Mouse (Mus musculus): Measurements from ENCODE around the gene Zfp992.
"Not testable (repeated sequence)": the region's sequence is repeated elsewhere in the genome, so short reads cannot be mapped to it uniquely, and the experiment has no call there.

Zfp992 gene

DNA sequence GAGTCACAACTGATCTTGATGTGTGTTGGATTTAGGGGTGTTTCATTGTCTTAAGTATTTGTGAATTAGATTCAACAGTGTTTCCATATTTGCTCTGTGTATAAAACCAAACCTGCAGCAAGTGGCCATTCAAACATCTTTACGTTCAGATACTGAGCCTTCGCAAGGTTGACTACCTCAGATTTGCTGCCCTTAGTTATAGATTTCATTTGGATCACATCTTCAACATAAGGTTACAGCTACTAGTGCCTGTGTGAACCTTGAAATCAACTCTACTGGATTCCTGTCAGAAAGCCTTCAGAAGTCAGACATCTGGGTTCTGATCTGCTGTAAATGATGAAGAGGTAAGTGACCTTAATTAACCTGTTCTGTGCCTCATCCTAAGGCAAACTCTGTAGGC lies 27.4 kb downstream of the Zfp992 start:
- DNase-seq = not testable (repeated sequence)

DNA sequence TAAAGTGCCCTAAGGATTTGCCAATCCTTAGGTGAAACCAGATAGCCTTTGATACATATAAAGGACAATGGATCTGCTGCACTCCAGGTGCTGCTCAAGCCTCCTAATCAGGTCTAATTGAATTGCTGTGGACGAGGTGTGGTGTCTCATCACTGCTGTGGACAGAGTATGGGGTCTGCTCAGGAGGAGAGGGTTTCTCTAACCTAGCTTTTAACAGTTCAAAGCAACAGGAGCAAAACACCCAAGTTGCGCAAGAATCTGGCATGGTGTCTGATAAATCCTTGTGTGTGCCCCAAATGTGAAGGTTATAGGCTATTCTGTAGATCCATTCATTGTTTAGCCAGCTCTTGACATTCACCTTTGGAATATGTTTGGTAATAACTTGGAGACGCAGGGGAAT lies 28.1 kb downstream of the Zfp992 start:
- DNase-seq = not testable (repeated sequence)

DNA sequence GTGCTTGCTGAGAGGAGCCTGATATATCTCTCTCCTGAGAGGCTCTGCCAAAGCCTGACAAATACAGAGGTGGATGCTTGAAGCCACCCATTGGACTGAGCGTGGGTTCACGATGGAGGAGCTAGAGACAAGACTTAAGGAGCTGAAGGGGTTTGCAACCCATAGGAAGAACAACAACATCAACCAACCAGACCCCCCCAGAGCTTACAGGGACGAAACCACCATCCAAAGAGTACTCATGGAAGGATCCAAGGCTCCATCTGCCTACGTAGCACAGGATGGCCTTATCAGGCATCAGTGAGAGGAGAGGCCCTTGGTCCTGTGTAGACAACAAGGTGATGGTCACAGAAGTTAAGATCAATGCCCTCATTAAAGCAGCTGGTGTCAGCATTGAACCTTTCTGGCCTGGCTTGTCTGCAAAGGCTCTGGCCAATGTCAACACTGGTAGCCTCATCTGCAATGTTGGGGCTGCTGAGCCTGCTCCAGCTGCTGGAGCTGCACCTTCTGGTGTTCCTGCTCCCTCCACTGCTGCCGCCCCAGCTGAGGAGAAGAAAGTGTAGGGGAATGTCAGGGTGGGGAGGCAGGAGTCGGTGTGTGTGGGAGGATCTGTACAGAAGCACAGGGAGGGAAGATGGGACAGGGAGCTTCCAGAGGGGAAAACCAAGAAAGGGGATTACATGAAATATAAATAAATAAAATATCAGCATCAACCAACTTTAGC lies 31.7 kb downstream of the Zfp992 start:
- not testable (repeated sequence) for DNase-seq

DNA sequence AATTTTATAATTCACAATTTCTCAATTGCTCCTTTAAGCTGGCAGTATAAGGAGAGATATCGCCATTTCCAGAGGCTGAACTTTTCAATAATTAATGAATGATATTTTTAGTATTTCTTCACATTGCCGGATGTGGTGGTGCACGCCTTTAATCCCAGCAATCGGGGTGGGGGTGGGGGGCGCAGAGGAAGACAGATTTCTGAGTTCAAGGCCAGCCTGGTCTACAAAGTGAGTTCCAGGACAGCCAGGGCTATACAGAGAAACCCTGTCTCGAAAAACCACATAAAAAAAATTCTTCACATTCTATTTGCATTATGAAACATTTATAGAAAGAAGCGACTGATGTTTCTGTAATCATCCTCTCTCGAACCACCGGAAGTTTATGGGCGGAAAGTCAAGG lies 33.7 kb downstream of the Zfp992 start:
- not testable (repeated sequence) for DNase-seq

GRCm38 (mm10) chr4:146483571-146484280 lies 34.9 kb downstream of the Zfp992 start:
- not testable (repeated sequence) for DNase-seq

- not testable (repeated sequence) for DNase-seq
These were observed 35.9 kb downstream of the Zfp992 start for GRCm38 (mm10) chr4:146484676-146485075.

DNA sequence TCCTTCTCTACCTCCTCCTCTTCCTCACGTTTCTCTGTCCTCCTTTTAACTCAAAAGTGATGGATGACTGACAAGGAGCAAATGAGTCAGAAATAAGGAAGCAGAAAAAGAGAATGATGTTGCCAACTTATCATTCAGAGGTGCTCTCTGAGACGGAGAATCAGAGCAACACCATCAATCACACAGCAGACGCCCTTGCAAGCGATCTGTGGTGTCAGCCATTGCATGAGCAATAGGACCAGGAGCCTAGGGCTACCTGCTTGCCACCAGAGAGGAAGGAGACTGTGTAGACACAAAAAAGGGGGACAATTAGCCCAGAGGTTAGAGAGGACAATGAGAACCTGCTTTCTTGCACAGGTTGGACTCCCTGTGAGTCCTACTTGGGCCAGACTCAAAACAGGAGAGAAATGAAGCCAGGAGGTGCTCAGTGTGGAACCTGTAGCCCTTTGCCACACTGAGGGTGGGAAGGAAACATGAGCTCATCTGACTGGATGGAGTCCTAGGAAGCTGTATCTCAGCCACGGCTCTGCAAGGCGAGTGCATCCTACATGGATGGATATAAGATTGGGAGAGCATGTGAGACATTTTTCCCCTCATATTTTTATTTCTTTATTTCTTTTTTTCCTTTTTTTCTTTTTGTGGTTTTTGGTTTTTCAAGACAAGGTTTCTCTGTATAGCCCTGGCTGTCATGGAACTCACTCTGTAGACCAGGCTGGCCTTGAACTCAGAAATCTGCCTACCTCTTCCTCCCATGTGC lies 36.5 kb downstream of the Zfp992 start:
- DNase-seq = not testable (repeated sequence)

GRCm38 (mm10) chr4:146486753-146487152 lies 37.9 kb downstream of the Zfp992 start:
- not testable (repeated sequence) for DNase-seq

DNA sequence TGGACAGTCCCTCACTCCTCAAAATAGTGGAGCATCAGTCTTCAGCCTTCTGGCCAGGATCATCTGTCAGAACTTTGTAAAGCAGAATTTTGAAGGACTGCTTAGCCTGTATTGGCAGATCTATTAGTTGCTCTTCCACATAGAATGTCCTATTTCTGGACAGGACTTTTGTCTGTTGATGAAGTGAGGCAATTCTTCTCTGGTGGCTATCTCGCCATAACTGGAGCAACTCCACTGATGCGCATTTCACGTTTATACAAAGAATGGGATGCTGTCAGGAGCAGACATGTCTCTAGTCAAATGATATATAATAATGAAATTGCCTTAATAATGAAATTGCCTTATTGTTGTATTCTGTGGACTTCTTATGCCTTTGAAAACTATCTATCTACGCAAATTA lies 40.4 kb downstream of the Zfp992 start:
- not testable (repeated sequence) for DNase-seq

DNA sequence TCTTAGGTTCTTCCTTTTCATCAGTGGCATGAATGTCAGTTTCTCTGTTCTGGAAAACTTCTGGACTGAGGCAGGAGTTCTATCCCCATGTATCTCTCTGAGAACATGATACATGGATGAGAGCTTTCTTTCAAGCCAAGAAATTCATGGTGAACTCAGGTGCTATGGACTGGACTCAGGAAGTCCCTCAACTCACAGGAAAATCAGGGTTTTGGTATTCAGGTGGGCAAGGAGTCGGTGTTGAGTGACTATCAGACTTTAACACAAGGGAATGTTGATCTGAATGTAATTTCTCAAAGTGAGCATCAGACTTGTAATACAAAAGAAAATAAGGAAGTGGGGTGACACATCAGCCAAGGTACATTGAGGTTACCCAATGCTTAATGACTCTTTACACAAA lies 43.2 kb downstream of the Zfp992 start:
- DNase-seq = not testable (repeated sequence)

GRCm38 (mm10) chr4:146492439-146492838 lies 43.6 kb downstream of the Zfp992 start:
- DNase-seq = no peak

GRCm38 (mm10) chr4:146492851-146493250 lies 44.0 kb downstream of the Zfp992 start:
- no peak for DNase-seq

- not testable (repeated sequence) for DNase-seq
These were observed 44.6 kb downstream of the Zfp992 start for GRCm38 (mm10) chr4:146493319-146493907.

GRCm38 (mm10) chr4:146494980-146495379 lies 46.2 kb downstream of the Zfp992 start:
- no peak for DNase-seq

GRCm38 (mm10) chr4:146497695-146498275 lies 49.0 kb downstream of the Zfp992 start:
- DNase-seq = not testable (repeated sequence)

DNA sequence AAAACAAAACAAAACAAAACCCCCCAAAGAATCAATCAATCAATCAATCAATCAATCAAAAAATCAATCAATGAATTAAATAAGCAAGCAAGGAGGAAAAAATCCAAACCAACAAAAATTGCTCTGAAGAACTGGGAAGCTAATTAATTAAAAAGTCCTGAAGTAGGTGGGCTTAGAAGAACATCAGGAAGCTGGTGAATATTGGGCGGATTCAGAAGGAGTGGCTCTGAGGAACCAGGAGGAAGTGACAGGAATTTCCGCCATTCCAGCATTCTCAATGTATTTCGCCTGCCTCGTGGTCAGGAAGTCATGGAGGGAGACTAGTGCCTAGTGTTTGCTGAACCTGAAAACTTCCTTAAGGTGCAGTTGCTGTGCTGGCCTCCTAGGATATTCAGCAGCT lies 52.9 kb downstream of the Zfp992 start, which contains the start of gene Zfp981:
Gene Zfp981 (plus strand): TSS at position 301 of the 400 bp plus-strand sequence.
- not testable (repeated sequence) for DNase-seq

DNA sequence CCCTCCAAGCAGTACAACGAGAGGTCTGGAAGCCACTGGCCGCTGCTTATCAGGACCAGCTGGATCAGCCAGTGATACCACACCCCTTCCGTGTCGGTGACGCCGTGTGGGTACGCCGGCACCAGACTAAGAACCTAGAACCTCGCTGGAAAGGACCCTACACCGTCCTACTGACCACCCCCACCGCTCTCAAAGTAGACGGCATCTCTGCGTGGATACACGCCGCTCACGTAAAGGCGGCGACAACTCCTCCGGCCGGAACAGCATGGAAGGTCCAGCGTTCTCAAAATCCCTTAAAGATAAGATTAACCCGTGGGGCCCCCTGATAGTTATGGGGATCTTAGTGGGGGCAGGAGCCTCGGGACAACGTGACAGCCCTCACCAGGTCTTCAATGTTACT lies 60.2 kb downstream of the Zfp992 start:
- DNase-seq = not testable (repeated sequence)

GRCm38 (mm10) chr4:146511871-146512270 lies 63.0 kb downstream of the Zfp992 start:
- DNase-seq = not testable (repeated sequence)

DNA sequence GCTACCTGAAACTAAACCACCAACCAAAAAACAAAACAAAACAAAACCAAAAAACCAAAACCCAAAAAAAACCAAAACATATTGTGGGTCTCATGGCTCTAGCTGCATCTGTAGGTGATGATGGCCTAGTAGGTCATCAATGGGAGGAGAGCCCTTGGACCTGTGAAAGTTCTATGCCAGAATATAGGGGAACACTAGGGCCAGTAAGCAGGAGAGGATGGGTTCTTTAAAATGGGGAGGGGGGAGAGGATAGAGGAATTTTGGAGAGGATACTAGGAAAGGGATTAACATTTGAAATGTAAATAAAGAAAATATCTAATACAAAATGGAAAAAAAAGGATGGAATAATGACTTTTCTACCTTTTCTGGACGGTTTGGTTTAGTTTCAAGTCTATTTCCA lies 67.7 kb downstream of the Zfp992 start:
- DNase-seq = no peak

DNA sequence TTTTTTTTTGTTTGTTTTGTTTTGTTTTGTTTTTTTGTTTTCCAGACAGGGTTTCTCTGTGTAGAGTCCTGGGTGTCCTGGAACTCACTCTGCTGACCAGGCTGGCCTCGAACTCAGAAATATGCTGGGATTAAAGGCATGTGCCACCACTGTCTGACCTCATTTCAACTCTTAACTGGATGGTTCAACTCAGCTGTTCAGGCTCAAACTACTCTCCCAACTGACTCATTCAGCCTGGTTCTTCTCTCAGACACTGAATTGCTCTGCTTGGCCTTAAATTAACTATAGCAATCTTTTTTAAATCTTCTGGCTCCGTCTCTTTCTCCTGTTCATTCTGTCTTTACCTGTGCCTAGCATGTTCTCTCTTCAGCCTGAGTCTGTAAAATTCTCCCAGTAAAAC lies 68.3 kb downstream of the Zfp992 start:
- not testable (repeated sequence) for DNase-seq

Data from retina, postnatal 1 day (tissue).